Mouse (Mus musculus): ENCODE results near the gene Dpp9.
"Not testable (repeated sequence)": the region's sequence is repeated elsewhere in the genome, so short reads cannot be mapped to it uniquely, and the experiment has no call there.

The Dpp9 gene

GRCm38 (mm10) chr17:56218377-56219191, at the start of gene Dpp9:
Gene Dpp9, minus strand, starts transcription at chr17:56218905.
- peak; percentile 100 for DNase-seq (ENCODE audit: low read depth, low spot score)

- DNase-seq (ENCODE audit: low read depth, low spot score): peak; percentile 93
Observed at GRCm38 (mm10) chr17:56266271-56266670, 47.6 kb upstream of the Dpp9 start.

- DNase-seq (ENCODE audit: low read depth, low spot score): no peak
Observed at GRCm38 (mm10) chr17:56265869-56266268, 47.2 kb upstream of the Dpp9 start.

- DNase-seq (ENCODE audit: low read depth, low spot score): no peak
Observed at GRCm38 (mm10) chr17:56265011-56265410, 46.3 kb upstream of the Dpp9 start.

GRCm38 (mm10) chr17:56264020-56264419, 45.3 kb upstream of the Dpp9 start:
- peak; percentile 90 for DNase-seq (ENCODE audit: low read depth, low spot score)

GRCm38 (mm10) chr17:56262645-56263094, 44.0 kb upstream of the Dpp9 start:
- no peak for DNase-seq (ENCODE audit: low read depth, low spot score)

- no peak for DNase-seq (ENCODE audit: low read depth, low spot score)
Observed at GRCm38 (mm10) chr17:56261166-56261565, 42.5 kb upstream of the Dpp9 start.

- DNase-seq (ENCODE audit: low read depth, low spot score): no peak
Observed at GRCm38 (mm10) chr17:56259301-56260037, 40.8 kb upstream of the Dpp9 start.

- DNase-seq (ENCODE audit: low read depth, low spot score): not testable (repeated sequence)
Observed at GRCm38 (mm10) chr17:56258812-56259211, 40.1 kb upstream of the Dpp9 start.

GRCm38 (mm10) chr17:56258269-56258668, 39.6 kb upstream of the Dpp9 start:
- DNase-seq (ENCODE audit: low read depth, low spot score): not testable (repeated sequence)

GRCm38 (mm10) chr17:56257181-56257894, 38.6 kb upstream of the Dpp9 start:
- no peak for DNase-seq (ENCODE audit: low read depth, low spot score)

- DNase-seq (ENCODE audit: low read depth, low spot score): peak; percentile 99
Observed at GRCm38 (mm10) chr17:56256239-56256881, 37.7 kb upstream of the Dpp9 start, which contains the start of gene Fem1a. Gene Fem1a, plus strand, starts transcription at chr17:56256810.

- peak; percentile 100 for DNase-seq (ENCODE audit: low read depth, low spot score)
Observed at GRCm38 (mm10) chr17:56255863-56256238, 37.1 kb upstream of the Dpp9 start.

- peak; percentile 79 for DNase-seq (ENCODE audit: low read depth, low spot score)
Observed at GRCm38 (mm10) chr17:56255429-56255828, 36.7 kb upstream of the Dpp9 start.

- DNase-seq (ENCODE audit: low read depth, low spot score): no peak
Observed at GRCm38 (mm10) chr17:56254695-56255094, 36.0 kb upstream of the Dpp9 start.

- DNase-seq (ENCODE audit: low read depth, low spot score): peak; percentile 92
Observed at GRCm38 (mm10) chr17:56251136-56251829, 32.6 kb upstream of the Dpp9 start.

GRCm38 (mm10) chr17:56245608-56246007, 26.9 kb upstream of the Dpp9 start:
- DNase-seq (ENCODE audit: low read depth, low spot score): no peak

GRCm38 (mm10) chr17:56241541-56242401, 23.1 kb upstream of the Dpp9 start:
- peak; percentile 97 for DNase-seq (ENCODE audit: low read depth, low spot score)

GRCm38 (mm10) chr17:56233818-56234469, 15.2 kb upstream of the Dpp9 start:
- DNase-seq (ENCODE audit: low read depth, low spot score): peak; percentile 97
